In the genomic region with DNA sequence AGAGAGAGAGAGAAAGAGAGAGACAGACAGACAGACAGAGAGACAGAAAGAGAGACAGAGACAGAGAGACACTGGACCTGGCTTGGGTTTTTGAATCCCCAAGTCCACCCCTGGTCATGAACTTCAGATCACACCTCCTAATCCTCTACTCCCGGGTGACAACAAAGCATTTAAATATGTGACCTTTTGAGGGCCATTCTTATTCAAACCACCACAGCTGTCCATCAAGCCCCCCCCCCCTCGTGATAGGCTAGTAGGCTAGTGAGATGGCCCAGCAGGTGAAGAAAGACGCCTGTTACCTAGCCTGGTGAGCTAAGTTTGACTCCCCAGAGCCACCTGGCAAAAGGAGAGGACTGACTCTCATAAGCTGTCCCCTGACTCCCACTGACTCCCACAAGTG, we compare ENCODE assay signal across 14 mouse cellular contexts.
"Had no signal": no experiment of that assay in that cellular context is flagged by ENCODE, and none has a peak within 500 bp of the region (broad histone marks: within the 10 kb centered on the region; RNA-seq: fewer than 3 reads in every experiment).

No protein-coding gene starts in this region.

- H3K9me3 ChIP-seq: lung, embryonic 15.5 days; midbrain, embryonic 13.5 days; midbrain, embryonic 15.5 days; neural tube, embryonic 12.5 days; stomach, embryonic 15.5 days had no signal

- H3K27me3 ChIP-seq: lung, embryonic 15.5 days; midbrain, embryonic 13.5 days; midbrain, embryonic 15.5 days; neural tube, embryonic 12.5 days; stomach, embryonic 15.5 days had no signal

- H3K27ac ChIP-seq: lung, embryonic 15.5 days; macrophage; midbrain, embryonic 13.5 days; midbrain, embryonic 15.5 days; neural tube, embryonic 12.5 days; stomach, embryonic 15.5 days had no signal

- H3K9ac ChIP-seq: liver, postnatal 0 days; lung, embryonic 15.5 days; midbrain, embryonic 13.5 days; midbrain, embryonic 15.5 days; neural tube, embryonic 12.5 days; stomach, embryonic 15.5 days had no signal

- DNase-seq: lung, adult 2 months; lung, postnatal 14 days; lung, postnatal 36 days; right cerebral cortex, postnatal 14 days; thymus, postnatal 14 days; thymus, postnatal 36 days had no signal

- H3K4me3 ChIP-seq: lung, embryonic 15.5 days; midbrain, embryonic 13.5 days; midbrain, embryonic 15.5 days; neural tube, embryonic 12.5 days; stomach, embryonic 15.5 days had no signal

- H3K4me2 ChIP-seq: lung, embryonic 15.5 days; midbrain, embryonic 11.5 days; midbrain, embryonic 13.5 days; midbrain, embryonic 15.5 days; neural tube, embryonic 12.5 days; stomach, embryonic 15.5 days had no signal

- ATAC-seq: midbrain, embryonic 13.5 days; midbrain, embryonic 15.5 days had no signal

- H3K36me3 ChIP-seq: lung, embryonic 15.5 days; midbrain, embryonic 13.5 days; midbrain, embryonic 15.5 days; neural tube, embryonic 12.5 days; stomach, embryonic 15.5 days had no signal
